Mouse (Mus musculus) erythroid progenitor cell, adult 5-6 weeks (primary cell): ENCODE results near the gene Maf. TPM values are rescaled to one million over a fixed set of nuclear protein-coding genes. Genes with fewer than 3 reads are reported as not detected.

Source experiments
- ATAC-seq: replicated peaks from 2 replicates; pipeline ENCODE4 v1.8.0; 2016; ENCODE audit warnings: moderate number of reproducible peaks, mild to moderate bottlenecking, moderate TSS enrichment, inconsistent platforms; ENCODE audit not compliant: poor library complexity, low FRiP score, severe bottlenecking
- total RNA-seq, 2 experiments: library from RNA; stranded (forward) in 1 of 2; stranded (reverse) in 1 of 2; fragments of 150-400 nt in 1 of 2; fragments of 186-747, 209-891 nt in 1 of 2; gene quantifications; 2 replicates each; pipeline versions ENCODE4 v1.2.3 to v1.2.4; 2015 to 2017; ENCODE audit warnings: low replicate concordance in 2 of 2

Maf gene
- total RNA-seq, 2 experiments from 2014 or later, result 4.0 to 4.6 TPM

DNA sequence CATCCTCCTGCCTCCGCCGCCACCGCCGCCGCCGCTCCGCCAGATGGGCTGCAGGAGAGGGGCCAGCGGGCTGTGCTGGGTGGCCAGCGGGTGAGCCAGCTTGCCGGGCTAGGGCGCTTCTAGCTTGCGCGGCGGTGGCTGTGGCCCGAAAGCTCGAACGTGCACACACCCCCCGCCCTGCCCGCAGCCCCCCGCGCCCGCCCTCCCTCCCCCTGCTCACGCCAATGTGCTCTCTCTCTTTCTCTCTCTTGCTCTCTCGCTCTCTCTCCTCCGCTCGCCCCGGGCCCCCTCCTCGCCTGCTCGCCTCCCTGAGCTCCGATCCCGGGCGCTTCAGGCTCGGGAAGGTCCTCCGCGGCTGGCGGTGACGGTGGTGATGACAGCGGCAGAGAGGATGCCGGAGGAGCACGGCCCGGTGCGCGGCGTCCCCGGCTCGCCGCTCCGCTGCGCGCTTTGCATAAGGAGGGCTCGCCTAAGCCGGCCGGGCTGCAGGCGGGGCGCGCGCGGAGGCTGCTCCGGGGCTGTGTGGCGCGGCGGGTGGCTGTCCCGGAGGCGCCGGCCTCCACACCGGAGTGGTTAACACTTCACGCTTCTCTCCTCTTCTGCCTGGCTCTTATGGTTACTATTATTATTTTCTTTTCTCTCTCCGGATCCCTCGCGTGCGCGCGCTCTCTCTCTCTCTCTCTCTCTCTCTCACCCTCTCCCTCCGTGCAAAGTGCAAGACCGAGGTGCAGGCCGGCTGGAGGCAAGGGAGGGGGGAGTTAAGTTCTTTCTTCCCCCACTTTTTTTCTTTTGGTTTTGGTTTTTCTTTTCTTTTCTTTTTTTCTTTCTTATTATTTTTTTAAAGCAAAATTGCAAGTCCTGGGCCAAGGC is 498 bp downstream of the Maf start:
- no peak for ATAC-seq

DNA sequence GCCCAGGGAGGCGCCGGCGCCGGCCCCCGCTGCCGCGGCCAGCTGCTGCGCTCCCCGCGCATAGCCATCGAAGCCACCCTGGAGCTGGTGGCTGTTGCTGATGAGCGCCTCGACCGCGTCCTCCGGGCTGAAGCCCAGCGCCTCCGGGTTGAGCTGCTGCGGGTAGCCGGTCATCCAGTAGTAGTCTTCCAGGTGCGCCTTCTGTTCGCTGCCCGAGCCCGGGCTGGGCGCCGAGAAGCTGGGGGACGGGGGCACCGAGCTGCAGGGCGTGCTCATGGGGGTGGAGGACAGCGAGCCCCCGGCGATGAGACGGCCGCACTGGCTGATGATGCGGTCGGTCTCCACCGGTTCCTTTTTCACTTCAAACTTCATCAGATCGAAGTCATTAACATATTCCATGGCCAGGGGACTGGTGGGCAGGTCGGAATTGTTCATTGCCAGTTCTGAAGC is 1.2 kb downstream of the Maf start:
- ATAC-seq, result no peak

DNA sequence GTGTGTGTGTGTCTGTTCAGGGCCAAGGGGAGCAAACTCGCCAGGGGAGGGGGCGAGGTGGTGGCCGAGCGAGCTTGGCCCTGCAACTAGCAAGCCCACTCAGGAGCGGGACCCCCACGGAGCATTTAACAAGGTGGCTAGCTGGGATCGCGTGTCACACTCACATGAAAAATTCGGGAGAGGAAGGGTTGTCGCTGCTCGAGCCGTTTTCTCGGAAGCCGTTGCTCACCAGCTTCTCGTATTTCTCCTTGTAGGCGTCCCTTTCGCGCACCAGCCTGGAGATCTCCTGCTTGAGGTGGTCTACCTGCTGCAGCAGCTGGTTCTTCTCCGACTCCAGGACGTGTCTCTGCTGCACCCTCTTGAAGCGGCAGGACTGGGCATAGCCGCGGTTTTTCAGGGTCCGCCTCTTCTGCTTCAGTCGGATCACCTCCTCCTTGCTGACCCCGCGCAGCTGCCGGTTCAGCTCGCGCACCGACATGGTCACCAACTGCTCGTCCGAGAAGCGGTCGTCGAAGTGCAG is 1.9 kb downstream of the Maf start:
- no peak for ATAC-seq

DNA sequence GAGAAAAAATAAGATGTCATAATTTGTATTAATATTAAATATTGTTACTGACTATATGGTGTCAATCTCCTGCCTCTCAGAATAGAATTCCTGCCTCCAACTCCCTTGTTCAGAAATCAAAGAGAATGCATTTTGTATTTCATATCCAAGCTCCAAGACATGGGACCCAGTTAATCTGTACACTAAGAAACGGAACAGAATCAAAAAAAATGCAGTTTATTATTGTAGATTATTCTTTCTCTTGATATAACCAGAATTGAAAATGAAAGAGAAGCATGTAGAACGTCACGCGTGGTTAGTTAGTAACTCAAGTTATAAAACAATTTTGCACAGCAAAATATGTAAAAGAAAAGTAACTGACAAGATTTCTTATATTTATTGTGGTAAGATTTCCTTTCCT is 4.5 kb downstream of the Maf start:
- ATAC-seq, result no peak

DNA sequence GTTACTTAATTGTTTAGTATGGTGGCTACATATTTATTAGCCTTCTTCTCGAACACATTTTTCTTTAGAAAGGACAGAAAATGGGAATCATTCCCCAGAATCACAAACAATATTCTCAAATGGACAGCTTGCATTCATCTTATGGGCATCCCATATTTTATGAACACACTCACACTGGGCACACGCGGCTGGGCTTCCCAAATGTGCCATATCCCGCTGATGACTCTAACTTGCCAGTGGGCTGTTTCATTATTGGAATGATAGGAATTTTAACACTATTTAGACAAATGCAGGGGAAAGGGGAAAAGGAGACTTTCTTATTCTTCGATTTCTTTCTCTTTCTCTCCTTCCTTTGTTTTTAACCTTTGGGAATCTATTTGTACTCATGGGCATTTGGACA is 6.6 kb downstream of the Maf start:
- no peak for ATAC-seq

DNA sequence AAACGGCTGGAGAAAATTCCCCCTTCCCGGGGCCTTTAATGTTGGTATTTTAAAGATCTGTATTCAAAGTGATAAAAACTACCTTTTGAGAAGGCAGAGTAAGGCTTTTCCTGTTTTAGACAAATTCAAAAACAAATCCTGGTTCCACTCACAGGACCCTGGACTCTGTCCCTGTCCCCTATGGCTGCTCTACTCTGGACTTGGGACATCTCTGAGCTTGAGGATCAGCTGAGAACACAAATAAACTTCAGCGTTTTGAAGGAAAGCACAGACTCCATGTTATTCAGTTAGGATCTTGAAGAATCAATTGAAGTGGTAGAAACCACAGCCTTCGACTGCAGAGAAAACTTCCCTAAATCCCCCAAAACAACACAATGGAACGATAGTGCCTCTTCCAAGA is 8.4 kb downstream of the Maf start:
- no peak for ATAC-seq

DNA sequence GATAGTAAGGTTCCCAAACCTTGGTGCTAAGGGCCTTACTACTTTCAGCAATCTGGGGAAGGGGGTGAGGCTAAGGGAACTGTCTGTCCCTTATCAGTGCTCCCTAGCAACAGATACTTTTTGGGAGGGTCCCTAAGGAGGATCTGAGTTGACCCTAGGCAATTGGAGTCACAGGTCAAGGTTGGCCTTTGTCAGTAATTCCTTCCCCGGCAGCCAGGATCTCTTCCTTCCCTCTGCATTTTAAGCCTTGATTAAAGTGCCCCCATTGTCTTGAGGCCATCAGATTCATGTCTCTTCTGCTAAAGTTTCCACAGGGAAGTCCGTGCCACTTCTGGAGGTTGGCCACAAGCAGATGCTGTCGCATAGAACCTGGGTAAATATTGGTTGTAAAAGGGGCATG is 10.2 kb downstream of the Maf start:
- no peak for ATAC-seq

DNA sequence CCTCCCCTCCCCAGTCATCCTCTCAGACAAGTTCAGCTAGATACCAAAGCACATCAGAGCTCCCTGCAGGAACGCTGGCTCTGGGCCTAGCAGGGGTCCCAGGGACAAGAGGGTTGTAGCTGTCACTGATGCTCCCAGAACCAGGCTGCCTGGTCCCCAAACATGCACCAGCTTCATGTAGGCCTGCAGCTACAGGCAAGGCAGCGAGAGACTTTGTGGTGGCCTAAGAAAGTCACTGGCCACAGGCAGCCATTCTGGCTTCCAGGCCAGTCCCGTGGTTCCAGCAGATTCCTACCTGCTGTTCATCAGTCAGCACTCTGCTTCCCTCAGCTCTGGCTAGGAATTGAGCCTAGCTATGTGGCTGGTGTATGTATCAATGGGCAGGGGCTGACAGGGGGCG is 10.9 kb downstream of the Maf start:
- ATAC-seq, result no peak

DNA sequence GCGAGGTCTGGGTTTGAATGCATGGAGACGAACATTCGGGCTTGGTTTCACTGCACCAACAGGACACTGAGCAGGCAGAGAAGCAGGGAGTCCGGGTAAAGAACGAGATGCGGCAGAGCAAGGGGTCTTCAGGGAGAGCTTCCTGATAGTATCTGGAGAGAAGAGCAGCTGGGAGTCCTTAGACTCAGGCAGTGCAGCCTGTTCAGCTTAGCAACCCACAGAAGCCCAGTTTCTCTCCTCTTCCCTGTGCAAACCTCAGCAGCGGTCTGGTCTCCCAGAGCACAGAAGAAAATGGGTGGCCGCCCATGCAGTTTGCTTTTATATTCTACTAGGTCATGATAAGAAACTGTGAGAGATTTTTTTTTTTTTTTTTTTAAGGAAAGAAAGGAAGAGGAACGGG is 20.2 kb downstream of the Maf start:
- no peak for ATAC-seq

DNA sequence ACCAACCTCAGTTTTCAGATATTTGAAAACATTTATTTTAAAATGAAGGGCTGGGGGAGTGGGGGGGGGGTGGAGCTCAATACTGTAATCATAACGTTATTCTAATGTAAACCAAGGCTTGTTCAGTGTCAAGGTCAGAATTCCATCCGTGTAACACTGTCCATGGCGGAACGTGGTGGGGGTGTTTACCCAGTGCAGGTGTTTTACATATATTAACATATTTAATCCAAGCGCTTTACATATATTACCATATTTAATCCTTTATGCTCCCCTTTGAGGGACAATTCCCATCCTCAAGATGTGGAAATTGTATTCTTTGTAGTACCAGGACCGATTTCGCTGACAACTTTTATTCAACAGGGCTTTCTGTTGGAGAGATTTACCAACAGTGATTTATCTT is 24.3 kb downstream of the Maf start:
- no peak for ATAC-seq

DNA sequence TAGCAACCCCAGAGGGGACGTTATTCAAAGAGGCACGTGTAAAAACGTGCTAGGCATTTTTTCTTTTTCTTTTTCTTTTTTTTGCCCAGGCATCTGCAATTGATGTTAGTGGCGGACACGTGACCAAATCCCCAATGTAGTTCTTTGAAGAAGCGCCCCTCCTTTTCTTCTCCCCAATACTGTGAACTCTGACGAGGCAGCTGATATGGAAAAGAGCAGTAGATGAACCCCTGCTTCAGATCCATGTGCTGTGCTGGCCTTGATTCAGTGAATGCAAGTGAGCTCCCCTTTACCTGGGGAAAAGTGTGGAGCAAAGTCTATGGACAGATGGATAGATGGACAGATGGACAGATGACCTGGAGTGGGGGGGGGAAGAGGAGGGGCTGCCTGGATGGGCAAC is 28.1 kb downstream of the Maf start:
- no peak for ATAC-seq

DNA sequence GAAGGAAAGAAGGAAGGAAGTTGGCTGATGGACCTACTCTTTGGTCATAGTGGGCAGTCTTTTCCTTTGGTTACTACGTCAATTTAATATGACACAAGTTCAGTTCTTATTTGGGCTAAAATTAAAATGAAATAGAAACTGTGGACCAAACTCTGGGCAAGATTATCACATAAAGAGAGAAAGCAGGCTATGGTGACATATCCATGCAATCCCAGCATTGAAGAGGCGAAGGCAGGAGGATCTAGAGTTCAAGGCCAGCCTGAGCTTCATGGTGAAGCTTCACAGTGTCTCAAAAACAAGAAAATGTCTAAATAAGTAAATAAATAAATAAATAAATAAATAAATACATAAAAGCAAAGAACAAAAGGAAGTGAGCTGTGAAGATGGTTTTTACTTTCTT is 42.7 kb downstream of the Maf start:
- no peak for ATAC-seq

DNA sequence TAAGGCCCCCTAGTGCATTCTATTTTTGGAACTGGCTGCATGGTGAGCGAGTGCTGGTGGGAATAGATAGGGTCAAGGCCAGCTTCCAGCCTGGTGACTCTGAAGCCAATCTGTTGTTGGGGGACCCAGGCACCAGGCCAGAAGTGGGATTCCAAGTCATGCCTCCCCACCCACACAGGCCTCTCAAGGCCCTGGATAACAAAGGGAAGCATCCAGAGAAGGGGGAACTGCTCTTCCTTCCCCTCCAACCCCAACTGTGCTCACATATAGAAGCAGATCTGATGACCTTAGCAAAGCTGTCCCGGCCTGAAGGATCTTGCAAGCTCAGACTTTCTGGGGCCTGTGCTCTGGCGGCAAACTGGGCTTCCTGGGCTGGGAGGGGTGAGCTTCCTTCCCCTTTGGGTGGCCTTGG is 57.5 kb downstream of the Maf start:
- no peak for ATAC-seq

DNA sequence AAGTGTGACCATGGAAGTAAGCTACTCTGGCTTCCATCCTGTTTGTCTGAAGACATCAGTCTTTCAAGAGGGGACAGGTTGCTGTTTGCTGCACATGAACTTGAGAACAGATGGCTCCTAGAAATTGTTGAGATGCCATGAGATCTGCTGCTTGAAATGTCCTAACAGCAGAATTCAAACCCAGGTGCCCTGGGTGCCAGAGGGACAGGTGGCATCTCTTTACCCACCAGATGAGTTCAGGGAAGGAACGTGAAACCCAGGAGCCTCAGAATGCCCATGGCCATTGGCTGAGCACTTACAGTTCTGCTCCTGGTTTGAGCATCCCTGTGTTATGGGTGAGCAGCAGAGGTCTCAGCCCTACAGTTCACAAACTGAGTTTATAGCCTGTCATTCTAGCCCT is 62.5 kb downstream of the Maf start:
- ATAC-seq, result no peak

DNA sequence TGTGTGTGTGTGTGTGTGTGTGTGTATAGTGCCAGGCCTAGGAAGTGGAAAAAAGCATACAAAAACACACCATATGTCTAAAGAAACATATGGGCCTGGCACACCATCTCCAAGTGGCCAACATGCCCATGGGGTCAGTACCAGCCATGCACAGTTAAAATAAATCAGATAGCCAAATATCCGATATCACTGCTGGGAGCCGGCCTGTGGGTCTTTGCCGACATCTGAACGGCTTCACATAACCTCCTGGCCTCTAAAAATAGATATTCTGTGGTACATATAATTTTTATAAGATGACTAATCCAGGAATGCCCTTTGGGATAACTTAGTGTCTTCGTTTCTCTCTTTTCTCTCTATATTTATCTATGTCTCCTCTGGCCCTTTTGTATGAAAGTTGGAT is 65.7 kb downstream of the Maf start:
- no peak for ATAC-seq

DNA sequence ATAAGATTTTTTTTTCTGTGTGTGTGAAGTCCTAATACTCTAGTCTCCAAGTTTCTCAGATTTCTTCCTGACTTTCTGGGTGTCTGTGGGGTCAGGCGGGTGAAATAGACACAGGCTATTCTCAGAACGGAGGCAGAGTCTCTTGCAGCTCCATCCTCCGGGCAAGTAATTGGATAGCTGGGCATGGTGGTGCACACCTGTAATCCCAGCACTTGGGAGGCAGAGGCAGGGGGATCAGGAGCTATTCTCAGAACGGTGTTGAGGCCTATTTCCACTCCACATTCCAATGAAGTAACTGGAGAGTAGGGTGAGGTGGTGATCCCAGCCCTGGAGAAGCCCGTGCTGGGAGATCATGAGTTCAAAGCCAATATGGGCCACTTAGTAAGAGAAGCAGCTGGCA is 67.6 kb downstream of the Maf start:
- no peak for ATAC-seq

DNA sequence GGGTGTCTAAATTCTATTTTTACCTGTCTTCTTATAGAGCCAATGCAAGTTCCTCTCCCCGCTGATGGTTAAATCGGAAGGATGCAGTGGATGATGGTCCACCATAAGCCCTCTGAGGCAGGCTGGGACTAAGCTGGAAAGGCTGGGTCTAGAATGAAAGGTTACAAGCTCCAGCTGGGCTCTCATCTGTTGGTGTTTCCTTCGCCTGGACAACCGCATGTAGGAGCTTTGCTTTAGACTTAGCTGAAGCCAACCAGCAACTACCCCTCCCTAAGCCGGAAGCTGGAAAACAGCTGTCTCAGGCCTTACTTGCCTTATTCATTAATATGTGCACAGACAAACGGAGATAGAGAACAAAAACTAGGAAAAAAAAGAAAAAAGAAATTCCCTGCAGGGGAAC is 70.8 kb downstream of the Maf start:
- no peak for ATAC-seq
